ENCODE assay signal across 21 mouse cellular contexts in the genomic region with DNA sequence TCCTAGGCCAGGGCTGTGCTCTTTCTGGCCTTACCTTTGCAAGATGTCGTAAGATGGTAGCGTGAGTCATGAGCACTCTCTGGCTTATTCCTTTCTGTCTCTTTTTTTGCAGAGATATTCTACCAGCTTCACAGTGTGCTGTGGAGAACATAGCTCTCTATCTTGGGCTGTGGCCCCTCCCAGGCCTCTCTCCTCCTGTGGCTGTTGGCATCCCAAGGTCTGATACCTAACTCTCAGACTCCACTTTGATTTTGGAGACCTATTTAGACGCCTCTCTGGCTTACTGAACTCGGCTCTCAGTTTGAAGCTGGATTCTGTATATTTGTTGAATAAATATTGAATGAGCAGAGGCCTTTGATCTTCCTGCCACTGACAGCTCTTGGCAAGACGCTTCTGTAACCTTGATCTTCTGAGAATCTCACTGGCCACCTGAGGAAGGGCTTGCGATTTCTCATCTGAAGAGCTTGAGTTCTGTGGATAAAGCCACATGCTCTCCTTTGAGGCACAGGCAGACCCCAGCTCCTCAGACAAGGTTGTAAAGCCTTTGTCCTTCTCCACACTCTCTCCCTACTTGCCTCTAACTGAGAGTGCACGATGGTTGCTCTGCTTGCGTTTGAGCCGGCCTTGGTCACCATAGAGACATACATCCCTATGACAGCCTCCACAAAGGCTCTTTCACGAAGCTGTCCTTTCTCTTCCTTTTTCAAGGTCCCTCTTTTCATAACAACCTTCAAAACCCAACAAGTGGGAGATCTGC.
DNase-seq lines count a peak whose midpoint lies in the region; ATAC-seq lines count a peak whose summit lies in the region.
"Had no signal": no experiment of that assay in that cellular context is flagged by ENCODE, and none has a peak within 500 bp of the region (broad histone marks: within the 10 kb centered on the region; RNA-seq: fewer than 3 reads in every experiment).

No protein-coding gene starts in this region.

- H3K9me3 ChIP-seq in hindbrain, embryonic 10.5 days: no peaks in the 10 kb centered on the region
- no peaks in the 10 kb centered on the region for H3K9me3 ChIP-seq in hindbrain, embryonic 13.5 days
- no peaks in the 10 kb centered on the region for H3K9me3 ChIP-seq in midbrain, embryonic 11.5 days (ENCODE audit: control insufficient read depth, low read length)
- H3K9me3 ChIP-seq: heart, embryonic 15.5 days; limb, embryonic 13.5 days; neural tube, embryonic 13.5 days had no signal

- no peak for ATAC-seq in hindbrain, embryonic 13.5 days (ENCODE audit: low FRiP score)
- ATAC-seq in midbrain, embryonic 11.5 days (ENCODE audit: low FRiP score): no peak
- ATAC-seq in monocyte, adult 5-6 weeks (replicated peaks; ENCODE audit: insufficient number of reproducible peaks, low FRiP score, low TSS enrichment, poor library complexity, severe bottlenecking): no peak

- H3K27me3 ChIP-seq in hindbrain, embryonic 10.5 days (ENCODE audit: insufficient read depth, poor library complexity, severe bottlenecking): no peaks in the 10 kb centered on the region
- H3K27me3 ChIP-seq in hindbrain, embryonic 13.5 days: no peaks in the 10 kb centered on the region
- no peaks in the 10 kb centered on the region for H3K27me3 ChIP-seq in midbrain, embryonic 11.5 days (ENCODE audit: control insufficient read depth, insufficient read depth, low read length)
- H3K27me3 ChIP-seq: CH12.LX; heart, embryonic 15.5 days; limb, embryonic 13.5 days; neural tube, embryonic 13.5 days had no signal

- no peak for DNase-seq in hindbrain, embryonic 10.5 days (ENCODE audit: low spot score)
- peak; percentile 65 for DNase-seq in R1 (ENCODE audit: low read depth, low spot score)
- DNase-seq in adrenal gland, postnatal 10 days: peak; percentile 63
- peak; percentile 83 for DNase-seq in midbrain, embryonic 11.5 days (ENCODE audit: low spot score, missing footprints)
- no peak for DNase-seq in thymus, postnatal 0 days (ENCODE audit: low spot score)
- DNase-seq in lung, postnatal 14 days: no peak
- DNase-seq: cerebellum, adult 9-11 months; gastrocnemius, postnatal 10 days; heart, adult 2 months; heart, postnatal 4 days; kidney, adult 18-20 months; thymus, postnatal 25 days had no signal

- WGBS in hindbrain, embryonic 10.5 days: 64% methylated on average over 10 of the region's 10 CpGs
- WGBS in hindbrain, embryonic 13.5 days: 53% methylated on average over 10 of the region's 10 CpGs
- 65% methylated on average over 10 of the region's 10 CpGs for WGBS in midbrain, embryonic 11.5 days

- H3K9ac ChIP-seq in hindbrain, embryonic 13.5 days: no peak overlapping the region
- no peak overlapping the region for H3K9ac ChIP-seq in midbrain, embryonic 11.5 days (ENCODE audit: low read length)
- H3K9ac ChIP-seq: heart, embryonic 15.5 days; limb, embryonic 13.5 days; liver, embryonic 14.5 days; neural tube, embryonic 13.5 days had no signal

- no peak overlapping the region for H3K4me2 ChIP-seq in hindbrain, embryonic 13.5 days
- no peak overlapping the region for H3K4me2 ChIP-seq in midbrain, embryonic 11.5 days
- H3K4me2 ChIP-seq: heart, embryonic 15.5 days; limb, embryonic 13.5 days; neural tube, embryonic 13.5 days had no signal

- peaks cover 20% of the 10 kb centered on the region for H3K4me1 ChIP-seq in hindbrain, embryonic 10.5 days (replicated peaks)
- peaks cover 10% of the 10 kb centered on the region for H3K4me1 ChIP-seq in hindbrain, embryonic 13.5 days (replicated peaks)
- 0 out of 2 replicates have a peak, but pooled peaks cover 4% of the 10 kb centered on the region for H3K4me1 ChIP-seq in midbrain, embryonic 11.5 days (ENCODE audit: control insufficient read depth, insufficient read depth, low read length)
- H3K4me1 ChIP-seq: heart, embryonic 15.5 days; limb, embryonic 13.5 days; neural tube, embryonic 13.5 days had no signal

- H3K27ac ChIP-seq in hindbrain, embryonic 10.5 days: peak overlapping the region; percentile 56
- no peak overlapping the region for H3K27ac ChIP-seq in hindbrain, embryonic 13.5 days
- H3K27ac ChIP-seq in midbrain, embryonic 11.5 days (ENCODE audit: low read depth, low read length): no peak overlapping the region
- H3K27ac ChIP-seq: heart, adult 2 months; heart, embryonic 15.5 days; kidney, postnatal 0 days; limb, embryonic 13.5 days; liver, embryonic 14.5 days; neural tube, embryonic 13.5 days; stomach, postnatal 0 days had no signal

- H3K4me3 ChIP-seq in hindbrain, embryonic 10.5 days: no peak overlapping the region
- no peak overlapping the region for H3K4me3 ChIP-seq in hindbrain, embryonic 13.5 days
- H3K4me3 ChIP-seq in midbrain, embryonic 11.5 days (ENCODE audit: low read depth, low read length): no peak overlapping the region
- H3K4me3 ChIP-seq: heart, adult 2 months; heart, embryonic 15.5 days; limb, embryonic 13.5 days; neural tube, embryonic 13.5 days had no signal

- no peaks in the 10 kb centered on the region for H3K36me3 ChIP-seq in hindbrain, embryonic 10.5 days
- no peaks in the 10 kb centered on the region for H3K36me3 ChIP-seq in hindbrain, embryonic 13.5 days
- H3K36me3 ChIP-seq in midbrain, embryonic 11.5 days (ENCODE audit: control insufficient read depth, insufficient read depth, low read length): no peaks in the 10 kb centered on the region
- H3K36me3 ChIP-seq: heart, embryonic 15.5 days; limb, embryonic 13.5 days; neural tube, embryonic 13.5 days had no signal

Comparison
In these comparisons a context has a peak if more than half of its experiments do, and no peak if none do; other contexts are left out.
1. DNase-seq: peak in R1 (single experiment), adrenal gland, postnatal 10 days (single experiment) and midbrain, embryonic 11.5 days (single experiment); none in hindbrain, embryonic 10.5 days (single experiment), thymus, postnatal 0 days (single experiment) and lung, postnatal 14 days (single experiment).